Mouse (Mus musculus) cerebellum, adult 2 months (tissue): ENCODE data around the gene Ddc.

Source experiments
- CTCF ChIP-seq: fragments of 200-500 bp; IDR thresholded peaks from 2 replicates; pipeline ENCODE4 v1.5.1; 2011; ENCODE audit warnings: low read depth, mild to moderate bottlenecking, control low read depth, low read length, moderate library complexity, borderline replicate concordance; ENCODE audit not compliant: insufficient read depth
- POLR2A ChIP-seq: fragments of 200-500 bp; IDR thresholded peaks from 2 replicates; pipeline ENCODE4 v1.6.1; 2011; ENCODE audit warnings: low read length, control low read depth, borderline replicate concordance; ENCODE audit not compliant: insufficient read depth

DNA sequence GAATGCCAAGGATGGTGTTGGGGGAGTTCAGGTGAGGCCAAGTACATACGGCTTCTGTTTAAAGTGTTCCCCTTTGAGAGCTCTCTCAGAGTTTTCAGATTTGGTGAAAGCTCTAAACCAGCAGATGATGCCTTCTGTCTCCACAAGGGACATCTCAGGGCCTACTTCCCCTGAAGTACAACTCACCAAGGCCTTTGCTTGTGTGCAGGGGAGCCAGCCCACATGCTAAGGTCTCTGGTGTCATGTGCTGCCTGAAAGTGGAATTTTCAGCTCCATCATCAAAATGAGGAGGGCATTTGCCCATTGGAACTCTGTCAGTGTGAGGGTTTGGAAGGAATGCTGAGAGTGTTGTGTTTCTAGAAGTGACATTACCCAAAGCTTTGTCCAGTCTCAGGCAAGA lies 132.5 kb downstream of the Ddc start:
- TF ChIP-seq POLR2A (no peak), CTCF (no peak)
